Mouse (Mus musculus): ENCODE measurements around the gene Rbfox3. TPM values are rescaled to one million over a fixed set of nuclear protein-coding genes. Genes with fewer than 3 reads are reported as not detected.

Rbfox3 gene
- polyA plus RNA-seq, 1 experiment from 2014 or later, result 0.36 TPM

GRCm38 (mm10) chr11:118878605-118879245 is 32.7 kb downstream of the Rbfox3 start:
- H3K4me3 ChIP-seq (replicated peaks), result no peak overlapping the region
- no peak for ATAC-seq (ENCODE audit: low read depth)
- DNase-seq, result no peak
- H3K4me1 ChIP-seq (replicated peaks), result no peaks in the 10 kb centered on the region
- H3K4me2 ChIP-seq, result no peak overlapping the region
- H3K27me3 ChIP-seq, result no peaks in the 10 kb centered on the region
- H3K27ac ChIP-seq, result no peak overlapping the region
- no peak overlapping the region for H3K9ac ChIP-seq
- 0 out of 2 replicates have a peak, but pooled peaks cover 3% of the 10 kb centered on the region for H3K9me3 ChIP-seq (replicated peaks)
- WGBS (ENCODE audit: insufficient replicate concordance), result 75% methylated on average over 13 of the region's 13 CpGs
- no peaks in the 10 kb centered on the region for H3K36me3 ChIP-seq

- 61% methylated on average over 5 of the region's 5 CpGs for WGBS (ENCODE audit: insufficient replicate concordance)
- H3K4me2 ChIP-seq, result no peak overlapping the region
- no peak overlapping the region for H3K27ac ChIP-seq
- no peaks in the 10 kb centered on the region for H3K4me1 ChIP-seq (replicated peaks)
- H3K9me3 ChIP-seq (replicated peaks), result 0 out of 2 replicates have a peak, but pooled peaks cover 3% of the 10 kb centered on the region
- ATAC-seq (ENCODE audit: low read depth), result no peak
- H3K9ac ChIP-seq, result no peak overlapping the region
- no peaks in the 10 kb centered on the region for H3K27me3 ChIP-seq
- no peak overlapping the region for H3K4me3 ChIP-seq (replicated peaks)
- H3K36me3 ChIP-seq, result no peaks in the 10 kb centered on the region
- DNase-seq, result no peak
Observed at GRCm38 (mm10) chr11:118875243-118875897, 36.0 kb downstream of the Rbfox3 start.

GRCm38 (mm10) chr11:118874487-118875095 is 36.8 kb downstream of the Rbfox3 start:
- Histone ChIP-seq H3K36me3 (no peaks in the 10 kb centered on the region), H3K4me2 (no peak overlapping the region), H3K9ac (no peak overlapping the region), H3K4me3 (replicated peaks) (no peak overlapping the region), H3K4me1 (replicated peaks) (no peaks in the 10 kb centered on the region), H3K27me3 (no peaks in the 10 kb centered on the region), H3K9me3 (replicated peaks) (no peaks in the 10 kb centered on the region), H3K27ac (no peak overlapping the region)
- DNase-seq (no peak), ATAC-seq (ENCODE audit: low read depth) (no peak)
- WGBS (ENCODE audit: insufficient replicate concordance), result 36% methylated on average over 7 of the region's 7 CpGs

GRCm38 (mm10) chr11:118874022-118874421 is 37.4 kb downstream of the Rbfox3 start:
- Histone ChIP-seq H3K9me3 (replicated peaks) (no peaks in the 10 kb centered on the region), H3K4me3 (replicated peaks) (no peak overlapping the region), H3K9ac (no peak overlapping the region), H3K36me3 (no peaks in the 10 kb centered on the region), H3K4me1 (replicated peaks) (no peaks in the 10 kb centered on the region), H3K4me2 (no peak overlapping the region), H3K27ac (no peak overlapping the region), H3K27me3 (no peaks in the 10 kb centered on the region)
- ATAC-seq (ENCODE audit: low read depth) (no peak), DNase-seq (no peak)
- 68% methylated on average over 11 of the region's 11 CpGs for WGBS (ENCODE audit: insufficient replicate concordance)

GRCm38 (mm10) chr11:118871527-118871926 is 39.9 kb downstream of the Rbfox3 start:
- no peak overlapping the region for H3K9ac ChIP-seq
- H3K27me3 ChIP-seq, result no peaks in the 10 kb centered on the region
- no peak for ATAC-seq (ENCODE audit: low read depth)
- no peak overlapping the region for H3K4me2 ChIP-seq
- no peaks in the 10 kb centered on the region for H3K9me3 ChIP-seq (replicated peaks)
- H3K4me3 ChIP-seq (replicated peaks), result no peak overlapping the region
- no peak overlapping the region for H3K27ac ChIP-seq
- H3K4me1 ChIP-seq (replicated peaks), result no peaks in the 10 kb centered on the region
- H3K36me3 ChIP-seq, result no peaks in the 10 kb centered on the region
- WGBS (ENCODE audit: insufficient replicate concordance), result 66% methylated on average over 10 of the region's 10 CpGs
- DNase-seq, result no peak

- H3K4me2 ChIP-seq, result no peak overlapping the region
- no peak overlapping the region for H3K27ac ChIP-seq
- no peak for ATAC-seq (ENCODE audit: low read depth)
- no peak for DNase-seq
- H3K4me1 ChIP-seq (replicated peaks), result no peaks in the 10 kb centered on the region
- no peaks in the 10 kb centered on the region for H3K27me3 ChIP-seq
- 48% methylated on average over 3 of the region's 3 CpGs for WGBS (ENCODE audit: insufficient replicate concordance)
- H3K36me3 ChIP-seq, result no peaks in the 10 kb centered on the region
- H3K4me3 ChIP-seq (replicated peaks), result no peak overlapping the region
- H3K9ac ChIP-seq, result no peak overlapping the region
- no peaks in the 10 kb centered on the region for H3K9me3 ChIP-seq (replicated peaks)
Observed at GRCm38 (mm10) chr11:118863360-118863759, 48.0 kb downstream of the Rbfox3 start.

- Histone ChIP-seq H3K9ac (no peak overlapping the region), H3K36me3 (no peaks in the 10 kb centered on the region), H3K4me1 (replicated peaks) (no peaks in the 10 kb centered on the region), H3K27ac (no peak overlapping the region), H3K9me3 (replicated peaks) (no peaks in the 10 kb centered on the region), H3K27me3 (no peaks in the 10 kb centered on the region), H3K4me2 (no peak overlapping the region), H3K4me3 (replicated peaks) (no peak overlapping the region)
- ATAC-seq (ENCODE audit: low read depth), result no peak
- WGBS (ENCODE audit: insufficient replicate concordance), result 76% methylated on average over 15 of the region's 15 CpGs
- no peak for DNase-seq
Observed at GRCm38 (mm10) chr11:118861801-118862431, 49.5 kb downstream of the Rbfox3 start.

- Histone ChIP-seq H3K9me3 (replicated peaks) (no peaks in the 10 kb centered on the region), H3K4me3 (replicated peaks) (no peak overlapping the region), H3K9ac (no peak overlapping the region), H3K36me3 (no peaks in the 10 kb centered on the region), H3K4me1 (replicated peaks) (no peaks in the 10 kb centered on the region), H3K4me2 (no peak overlapping the region), H3K27me3 (no peaks in the 10 kb centered on the region), H3K27ac (no peak overlapping the region)
- DNase-seq (no peak), ATAC-seq (ENCODE audit: low read depth) (no peak)
- WGBS (ENCODE audit: insufficient replicate concordance), result 68% methylated on average over 6 of the region's 6 CpGs
Observed at GRCm38 (mm10) chr11:118861246-118861645, 50.2 kb downstream of the Rbfox3 start.

- H3K9ac ChIP-seq, result no peak overlapping the region
- no peak overlapping the region for H3K4me3 ChIP-seq (replicated peaks)
- H3K4me1 ChIP-seq (replicated peaks), result no peaks in the 10 kb centered on the region
- H3K36me3 ChIP-seq, result no peaks in the 10 kb centered on the region
- no peak overlapping the region for H3K4me2 ChIP-seq
- no peaks in the 10 kb centered on the region for H3K9me3 ChIP-seq (replicated peaks)
- ATAC-seq (ENCODE audit: low read depth) (no peak), DNase-seq (no peak)
- no peak overlapping the region for H3K27ac ChIP-seq
- no peaks in the 10 kb centered on the region for H3K27me3 ChIP-seq
- 65% methylated on average over 8 of the region's 8 CpGs for WGBS (ENCODE audit: insufficient replicate concordance)
Observed at GRCm38 (mm10) chr11:118860812-118861211, 50.6 kb downstream of the Rbfox3 start.

GRCm38 (mm10) chr11:118859839-118860238 is 51.6 kb downstream of the Rbfox3 start:
- Histone ChIP-seq H3K4me1 (replicated peaks) (no peaks in the 10 kb centered on the region), H3K27ac (no peak overlapping the region), H3K27me3 (no peaks in the 10 kb centered on the region), H3K4me2 (no peak overlapping the region), H3K9ac (no peak overlapping the region), H3K4me3 (replicated peaks) (no peak overlapping the region), H3K36me3 (no peaks in the 10 kb centered on the region), H3K9me3 (replicated peaks) (no peaks in the 10 kb centered on the region)
- WGBS (ENCODE audit: insufficient replicate concordance), result 52% methylated on average over 5 of the region's 5 CpGs
- no peak for DNase-seq
- no peak for ATAC-seq (ENCODE audit: low read depth)

GRCm38 (mm10) chr11:118858305-118858704 is 53.1 kb downstream of the Rbfox3 start:
- Histone ChIP-seq H3K9me3 (replicated peaks) (no peaks in the 10 kb centered on the region), H3K27ac (no peak overlapping the region), H3K27me3 (no peaks in the 10 kb centered on the region), H3K9ac (no peak overlapping the region), H3K4me1 (replicated peaks) (no peaks in the 10 kb centered on the region), H3K4me3 (replicated peaks) (no peak overlapping the region), H3K36me3 (no peaks in the 10 kb centered on the region), H3K4me2 (no peak overlapping the region)
- no peak for ATAC-seq (ENCODE audit: low read depth)
- WGBS (ENCODE audit: insufficient replicate concordance), result 63% methylated on average over 11 of the region's 11 CpGs
- no peak for DNase-seq
